Mouse (Mus musculus) intestine, embryonic 14.5 days (tissue): Measurements from ENCODE around the gene Traf1. TPM values are rescaled to one million over a fixed set of nuclear protein-coding genes. Genes with fewer than 3 reads are reported as not detected.
A peak's percentile ranks its signal among the peaks of the same experiment; 100 is the strongest.

ENCODE experiments used
- ATAC-seq: fragments of 200-750 bp; cut with Nextera tagmentation; replicated peaks from 2 replicates; pipeline ENCODE4 v1.8.0; 2017; ENCODE audit warnings: low read depth, moderate number of reproducible peaks, moderate TSS enrichment, moderate library complexity; ENCODE audit not compliant: low FRiP score, low TSS enrichment
- DNase-seq: peaks from one replicate; pipeline ENCODE4 v3.0.0-alpha.2; 2018; ENCODE audit warnings: low spot score
- H3K27ac ChIP-seq: fragments of 300-500 bp; sonication (generic); 2 replicates; pipeline ENCODE4 v1.5.1; 2014; ENCODE audit warnings: low read depth, mild to moderate bottlenecking, control low read depth
- H3K27me3 ChIP-seq: fragments of 300-500 bp; sonication (generic); replicated peaks from 2 replicates; pipeline ENCODE4 v1.6.1; 2014; ENCODE audit warnings: low read length, control low read depth; ENCODE audit not compliant: control insufficient read depth, insufficient read depth
- H3K36me3 ChIP-seq: fragments of 300-500 bp; sonication (generic); 2 replicates; pipeline ENCODE4 v1.6.1; 2014; ENCODE audit warnings: low read length, control low read depth; ENCODE audit not compliant: control insufficient read depth, insufficient read depth
- H3K4me1 ChIP-seq: fragments of 300-500 bp; sonication (generic); replicated peaks from 2 replicates; pipeline ENCODE4 v1.6.1; 2014; ENCODE audit warnings: low read length, control low read depth, mixed read lengths; ENCODE audit not compliant: control insufficient read depth, insufficient read depth
- H3K4me2 ChIP-seq: fragments of 300-500 bp; sonication (generic); 2 replicates; pipeline ENCODE4 v1.6.1; 2014; ENCODE audit warnings: low read length
- H3K4me3 ChIP-seq: fragments of 300-500 bp; sonication (generic); 2 replicates; pipeline ENCODE4 v1.5.1; 2014; ENCODE audit warnings: low read depth, low read length, control low read depth, mixed read lengths
- H3K9ac ChIP-seq: fragments of 300-500 bp; sonication (generic); 2 replicates; pipeline ENCODE4 v1.6.1; 2014; ENCODE audit warnings: mild to moderate bottlenecking, low read length
- H3K9me3 ChIP-seq: fragments of 300-500 bp; sonication (generic); 2 replicates; pipeline ENCODE4 v1.6.1; 2016; ENCODE audit warnings: low read length, control low read depth; ENCODE audit not compliant: control insufficient read depth
- WGBS: fragments of 180-500 bp; shearing (Covaris S2); extraction: QIAGEN DNeasy Blood & Tissue Kit; methylation state at CpG from one replicate; pipeline ENCODE4 v1.1.7; 2014; 5-methylcytosine and 5-hydroxymethylcytosine counted together
- polyA plus RNA-seq: library from polyadenylated mRNA; unstranded; fragments of >200 nt; fragmentation: Nextera tagmentation; extraction: Ambion mirVana; gene quantifications from 2 replicates; pipeline ENCODE4 v1.2.1, GENCODE M21; 2014

Gene Traf1
- polyA plus RNA-seq, 1 experiment from 2014 or later = 1.7 TPM

- WGBS = 83% methylated on average over 8 of the region's 8 CpGs
- DNase-seq (no peak), ATAC-seq (no peak)
- Histone ChIP-seq H3K9me3 (no peaks in the 10 kb centered on the region), H3K9ac (no peak overlapping the region), H3K4me1 (peaks cover 11% of the 10 kb centered on the region; the same call in 1 of the 2 replicates), H3K4me2 (no peak overlapping the region), H3K36me3 (no peaks in the 10 kb centered on the region), H3K4me3 (no peak overlapping the region), H3K27me3 (no peaks in the 10 kb centered on the region), H3K27ac (no peak overlapping the region)
Measured at GRCm38 (mm10) chr2:34984885-34985284, 23.3 kb upstream of the Traf1 start.

- Histone ChIP-seq H3K4me1 (0 out of 2 replicates have a peak, but pooled peaks cover 8% of the 10 kb centered on the region), H3K9me3 (no peaks in the 10 kb centered on the region), H3K36me3 (no peaks in the 10 kb centered on the region), H3K27ac (peak overlapping the region; percentile 54; the same call in 1 of the 2 replicates), H3K9ac (no peak overlapping the region), H3K4me3 (no peak overlapping the region), H3K27me3 (no peaks in the 10 kb centered on the region), H3K4me2 (0 out of 2 replicates have a peak overlapping the region, but pooled peaks have one; percentile 5)
- DNase-seq (peak; percentile 59), ATAC-seq (peak; percentile 85)
- 44% methylated on average over 11 of the region's 11 CpGs for WGBS
Measured at GRCm38 (mm10) chr2:34982906-34983698, 21.5 kb upstream of the Traf1 start.

GRCm38 (mm10) chr2:34982096-34982724 is 20.6 kb upstream of the Traf1 start:
- peak overlapping the region; percentile 54; the same call in 1 of the 2 replicates for H3K27ac ChIP-seq
- no peaks in the 10 kb centered on the region for H3K27me3 ChIP-seq
- 72% methylated on average over 14 of the region's 14 CpGs for WGBS
- no peak for DNase-seq
- H3K36me3 ChIP-seq = no peaks in the 10 kb centered on the region
- no peak overlapping the region for H3K9ac ChIP-seq
- no peak overlapping the region for H3K4me2 ChIP-seq
- H3K4me3 ChIP-seq = no peak overlapping the region
- ATAC-seq = no peak
- H3K4me1 ChIP-seq = 0 out of 2 replicates have a peak, but pooled peaks cover 8% of the 10 kb centered on the region
- H3K9me3 ChIP-seq = no peaks in the 10 kb centered on the region

GRCm38 (mm10) chr2:34979459-34980011 is 18.0 kb upstream of the Traf1 start:
- 63% methylated on average over 3 of the region's 3 CpGs for WGBS
- no peak for ATAC-seq
- no peaks in the 10 kb centered on the region for H3K36me3 ChIP-seq
- no peak overlapping the region for H3K4me2 ChIP-seq
- H3K27me3 ChIP-seq = no peaks in the 10 kb centered on the region
- H3K27ac ChIP-seq = no peak overlapping the region
- H3K9ac ChIP-seq = no peak overlapping the region
- H3K9me3 ChIP-seq = no peaks in the 10 kb centered on the region
- no peak overlapping the region for H3K4me3 ChIP-seq
- H3K4me1 ChIP-seq = 0 out of 2 replicates have a peak, but pooled peaks cover 8% of the 10 kb centered on the region
- DNase-seq = no peak

GRCm38 (mm10) chr2:34978226-34978625 is 16.7 kb upstream of the Traf1 start:
- no peak overlapping the region for H3K27ac ChIP-seq
- H3K9ac ChIP-seq = no peak overlapping the region
- DNase-seq = no peak
- ATAC-seq = no peak
- no peaks in the 10 kb centered on the region for H3K27me3 ChIP-seq
- H3K4me1 ChIP-seq = 0 out of 2 replicates have a peak, but pooled peaks cover 6% of the 10 kb centered on the region
- H3K4me2 ChIP-seq = no peak overlapping the region
- H3K4me3 ChIP-seq = no peak overlapping the region
- H3K36me3 ChIP-seq = no peaks in the 10 kb centered on the region
- H3K9me3 ChIP-seq = no peaks in the 10 kb centered on the region
- 86% methylated on average over 2 of the region's 2 CpGs for whole genome bisulfite sequencing

GRCm38 (mm10) chr2:34976945-34977658 is 15.5 kb upstream of the Traf1 start:
- ATAC-seq (0 out of 2 replicates have a peak, but pooled peaks have one; percentile 32), DNase-seq (no peak)
- Histone ChIP-seq H3K4me1 (0 out of 2 replicates have a peak, but pooled peaks cover 2% of the 10 kb centered on the region), H3K27ac (no peak overlapping the region), H3K36me3 (no peaks in the 10 kb centered on the region), H3K4me2 (no peak overlapping the region), H3K9me3 (no peaks in the 10 kb centered on the region), H3K4me3 (no peak overlapping the region), H3K9ac (no peak overlapping the region), H3K27me3 (no peaks in the 10 kb centered on the region)
- WGBS = 77% methylated on average over 8 of the region's 8 CpGs

- Histone ChIP-seq H3K4me3 (no peak overlapping the region), H3K36me3 (no peaks in the 10 kb centered on the region), H3K9me3 (no peaks in the 10 kb centered on the region), H3K27me3 (no peaks in the 10 kb centered on the region), H3K27ac (no peak overlapping the region), H3K4me2 (no peak overlapping the region), H3K4me1 (0 out of 2 replicates have a peak, but pooled peaks cover 2% of the 10 kb centered on the region), H3K9ac (no peak overlapping the region)
- 89% methylated on average over 6 of the region's 6 CpGs for WGBS
- ATAC-seq = no peak
- DNase-seq = no peak
Measured at GRCm38 (mm10) chr2:34976447-34976846, 14.9 kb upstream of the Traf1 start.

GRCm38 (mm10) chr2:34973087-34973486 is 11.5 kb upstream of the Traf1 start:
- H3K9ac ChIP-seq = no peak overlapping the region
- 79% methylated on average over 8 of the region's 8 CpGs for WGBS
- no peak overlapping the region for H3K27ac ChIP-seq
- no peaks in the 10 kb centered on the region for H3K27me3 ChIP-seq
- no peaks in the 10 kb centered on the region for H3K9me3 ChIP-seq
- H3K36me3 ChIP-seq = no peaks in the 10 kb centered on the region
- no peaks in the 10 kb centered on the region for H3K4me1 ChIP-seq
- ATAC-seq (no peak), DNase-seq (no peak)
- no peak overlapping the region for H3K4me3 ChIP-seq
- no peak overlapping the region for H3K4me2 ChIP-seq
